Mouse (Mus musculus): Measurements from ENCODE around the gene Ciz1. TPM values are rescaled to one million over a fixed set of nuclear protein-coding genes. Genes with fewer than 3 reads are reported as not detected.

Gene Ciz1
- total RNA-seq, 1 experiment from 2014 or later, result 61.8 TPM

GRCm38 (mm10) chr2:32418430-32419151, 66.5 kb downstream of the Ciz1 start:
- peak; percentile 47 for DNase-seq

- peak; percentile 88 for DNase-seq
Measured at GRCm38 (mm10) chr2:32419359-32419758, 67.2 kb downstream of the Ciz1 start.

- DNase-seq, result no peak
Measured at GRCm38 (mm10) chr2:32420066-32420608, 68.0 kb downstream of the Ciz1 start.

- DNase-seq, result peak; percentile 14
Measured at GRCm38 (mm10) chr2:32420647-32421046, 68.5 kb downstream of the Ciz1 start.

GRCm38 (mm10) chr2:32421851-32422251, 69.7 kb downstream of the Ciz1 start:
- DNase-seq, result peak; percentile 59

GRCm38 (mm10) chr2:32423481-32424331, 71.6 kb downstream of the Ciz1 start:
- peak; percentile 84 for DNase-seq

GRCm38 (mm10) chr2:32424796-32425195, 72.7 kb downstream of the Ciz1 start:
- DNase-seq, result no peak

- DNase-seq, result peak; percentile 7
Measured at GRCm38 (mm10) chr2:32425568-32425967, 73.4 kb downstream of the Ciz1 start.

- DNase-seq, result peak; percentile 22
Measured at GRCm38 (mm10) chr2:32426141-32426540, 74.0 kb downstream of the Ciz1 start.

- DNase-seq, result no peak
Measured at GRCm38 (mm10) chr2:32427720-32428119, 75.6 kb downstream of the Ciz1 start.

GRCm38 (mm10) chr2:32428262-32428722, 76.2 kb downstream of the Ciz1 start:
- peak; percentile 74 for DNase-seq

- DNase-seq, result no peak
Measured at GRCm38 (mm10) chr2:32429215-32429891, 77.2 kb downstream of the Ciz1 start.

Small RNAs within 50 kb of the gene (microRNA-seq; reads per million reads assigned to microRNA genes)
- gene Gm23363 (0 reads per million in 2 experiments), gene Mir199b (51.4 to 83.2 reads per million in 2 experiments)

Other genes starting within 250 kb of the Ciz1 start
- 86.4 and 91.3 TPM in 2 replicates for gene Prrc2b, start 201.2 kb upstream of the Ciz1 start, total RNA-seq (2021)
- 29.2 and 32.4 TPM in 2 replicates for gene Pomt1, start 115.7 kb upstream of the Ciz1 start, total RNA-seq (2021)
- 132 and 137 TPM in 2 replicates for gene Uck1, start 92.2 kb upstream of the Ciz1 start, total RNA-seq (2021)
- 69.4 and 72.8 TPM in 2 replicates for gene Golga2, start 64.9 kb upstream of the Ciz1 start, total RNA-seq (2021)
- gene Swi5, start 64.3 kb upstream of the Ciz1 start, total RNA-seq (2021), result 251 and 254 TPM in 2 replicates
- gene Dnm1, start 1.0 kb downstream of the Ciz1 start, total RNA-seq (2021), result 18.9 and 26.7 TPM in 2 replicates
- gene 1110008P14Rik, start 29.6 kb downstream of the Ciz1 start, total RNA-seq (2021), result 142 and 159 TPM in 2 replicates
- gene Lcn2, start 35.9 kb downstream of the Ciz1 start, total RNA-seq (2021), result 7.1 and 9.6 TPM in 2 replicates
- gene Ptges2, start 43.6 kb downstream of the Ciz1 start, total RNA-seq (2021), result 75.8 and 80.5 TPM in 2 replicates
- gene Naif1, start 98.1 kb downstream of the Ciz1 start, total RNA-seq (2021), result 4.3 and 4.4 TPM in 2 replicates
- gene Slc25a25, start 99.1 kb downstream of the Ciz1 start, total RNA-seq (2021), result 63.6 and 119 TPM in 2 replicates
- 25.6 and 28.7 TPM in 2 replicates for gene Fam102a, start 183.0 kb downstream of the Ciz1 start, total RNA-seq (2021)
- 47.8 and 61.8 TPM in 2 replicates for gene Dpm2, start 218.5 kb downstream of the Ciz1 start, total RNA-seq (2021)
- 0.23 TPM in 1 of 2 replicates, not detected in the other for gene Pip5kl1, start 222.5 kb downstream of the Ciz1 start, total RNA-seq (2021)
- gene 9430097D07Rik, start 223.4 kb downstream of the Ciz1 start, total RNA-seq (2021), result not detected in 2 replicates
- gene St6galnac4, start 234.8 kb downstream of the Ciz1 start, total RNA-seq (2021), result 12.0 and 13.5 TPM in 2 replicates
- 54.1 and 56.5 TPM in 2 replicates for gene St6galnac6, start 247.4 kb downstream of the Ciz1 start, total RNA-seq (2021)

Data from adrenal gland, postnatal 14 days (tissue).